20 mouse cellular contexts compared by ENCODE assay signal in genomic region chr10:77476907-77477306, GRCm38 (mm10). TPM values are rescaled to one million over a fixed set of nuclear protein-coding genes. Genes with fewer than 3 reads are reported as not detected.
DNase-seq lines count a peak whose midpoint lies in the region; ATAC-seq and TF ChIP-seq lines count a peak whose summit lies in the region.
"Had no signal": no experiment of that assay in that cellular context is flagged by ENCODE, and none has a peak within 500 bp of the region (broad histone marks: within the 10 kb centered on the region; RNA-seq: fewer than 3 reads in every experiment).

No protein-coding gene starts in this region.

- H3K4me1 ChIP-seq in heart, embryonic 15.5 days (replicated peaks): peaks cover 10% of the 10 kb centered on the region
- peaks cover 21% of the 10 kb centered on the region for H3K4me1 ChIP-seq in heart, embryonic 10.5 days
- no peaks in the 10 kb centered on the region for H3K4me1 ChIP-seq in heart, postnatal 0 days (ENCODE audit: control insufficient read depth, insufficient read depth)
- peaks cover 25% of the 10 kb centered on the region for H3K4me1 ChIP-seq in heart, embryonic 12.5 days (replicated peaks)
- peaks cover 0 to 3% of the 10 kb centered on the region in 2 experiments; a peak in 1 of 4 replicates for H3K4me1 ChIP-seq in MEL (ENCODE audit: control insufficient read depth in 1 of 2, insufficient read depth in 2 of 2, low read length in 2 of 2)
- H3K4me1 ChIP-seq in kidney, embryonic 15.5 days: no peaks in the 10 kb centered on the region
- H3K4me1 ChIP-seq: forebrain, embryonic 13.5 days; forebrain, embryonic 15.5 days had no signal

- no peaks in the 10 kb centered on the region for H3K79me2 ChIP-seq in MEL (ENCODE audit: control insufficient read depth, insufficient read depth, low read length, poor library complexity)

- no peaks in the 10 kb centered on the region for H3K36me3 ChIP-seq in heart, embryonic 15.5 days
- H3K36me3 ChIP-seq in heart, embryonic 10.5 days: no peaks in the 10 kb centered on the region
- no peaks in the 10 kb centered on the region for H3K36me3 ChIP-seq in heart, postnatal 0 days (replicated peaks; ENCODE audit: control insufficient read depth, insufficient read depth, low read length)
- no peaks in the 10 kb centered on the region for H3K36me3 ChIP-seq in heart, embryonic 12.5 days
- peaks cover 0 to 9% of the 10 kb centered on the region in 2 experiments; a peak in 2 of 4 replicates for H3K36me3 ChIP-seq in MEL (ENCODE audit: control insufficient read depth in 1 of 2, insufficient read depth in 2 of 2, low read length in 2 of 2)
- H3K36me3 ChIP-seq in kidney, embryonic 15.5 days: no peaks in the 10 kb centered on the region
- H3K36me3 ChIP-seq: embryonic facial prominence, embryonic 10.5 days; embryonic facial prominence, embryonic 12.5 days; forebrain, embryonic 15.5 days had no signal

- no peak for DNase-seq in heart, embryonic 10.5 days (ENCODE audit: low spot score)
- DNase-seq in heart, postnatal 0 days (ENCODE audit: low spot score): no peak
- DNase-seq in MEL (ENCODE audit: low read depth, low spot score): peak; percentile 47
- DNase-seq: adrenal gland, adult 8-10 months; adrenal gland, postnatal 14 days; adrenal gland, postnatal 36 days; cerebellum, adult 11-12 months; cerebellum, adult 2 months; cerebellum, adult 9-10 months; cerebellum, postnatal 10 days; cerebellum, postnatal 25 days had no signal

- H3K4me2 ChIP-seq in heart, embryonic 15.5 days: no peak overlapping the region
- no peak overlapping the region for H3K4me2 ChIP-seq in heart, postnatal 0 days (ENCODE audit: low read depth, low read length)
- H3K4me2 ChIP-seq in heart, embryonic 12.5 days: no peak overlapping the region
- no peak overlapping the region for H3K4me2 ChIP-seq in kidney, embryonic 15.5 days
- H3K4me2 ChIP-seq: embryonic facial prominence, embryonic 12.5 days; forebrain, embryonic 13.5 days; forebrain, embryonic 15.5 days had no signal

- no peak overlapping the region for H3K9ac ChIP-seq in heart, embryonic 15.5 days
- no peak overlapping the region for H3K9ac ChIP-seq in heart, postnatal 0 days (replicated peaks; ENCODE audit: low read depth, low read length)
- no peak overlapping the region for H3K9ac ChIP-seq in heart, embryonic 12.5 days
- H3K9ac ChIP-seq in MEL (ENCODE audit: control insufficient read depth, low read depth, low read length, poor library complexity, severe bottlenecking): no peak overlapping the region
- H3K9ac ChIP-seq in kidney, embryonic 15.5 days: no peak overlapping the region
- H3K9ac ChIP-seq: embryonic facial prominence, embryonic 12.5 days; forebrain, embryonic 13.5 days; forebrain, embryonic 15.5 days had no signal

- no peaks in the 10 kb centered on the region for H3K27me3 ChIP-seq in heart, embryonic 15.5 days
- no peaks in the 10 kb centered on the region for H3K27me3 ChIP-seq in heart, embryonic 10.5 days (ENCODE audit: insufficient read depth, poor library complexity, severe bottlenecking)
- no peaks in the 10 kb centered on the region for H3K27me3 ChIP-seq in heart, postnatal 0 days (ENCODE audit: control insufficient read depth, insufficient read depth, low read length)
- no peaks in the 10 kb centered on the region for H3K27me3 ChIP-seq in heart, embryonic 12.5 days (replicated peaks)
- no peaks in the 10 kb centered on the region; a peak in 1 of 4 replicates for H3K27me3 ChIP-seq in MEL (ENCODE audit: control insufficient read depth in 1 of 2, insufficient read depth in 2 of 2, low read length in 2 of 2)
- no peaks in the 10 kb centered on the region for H3K27me3 ChIP-seq in kidney, embryonic 15.5 days
- H3K27me3 ChIP-seq: embryonic facial prominence, embryonic 12.5 days; forebrain, embryonic 13.5 days; forebrain, embryonic 15.5 days; Patski had no signal

- H3K27ac ChIP-seq in heart, embryonic 15.5 days: 0 out of 2 replicates have a peak overlapping the region, but pooled peaks have one; percentile 10
- H3K27ac ChIP-seq in heart, embryonic 10.5 days: no peak overlapping the region
- H3K27ac ChIP-seq in heart, postnatal 0 days (ENCODE audit: low read depth): peak overlapping the region; percentile 15; the same call in 1 of the 2 replicates
- H3K27ac ChIP-seq in heart, embryonic 12.5 days (ENCODE audit: poor library complexity, severe bottlenecking): no peak overlapping the region
- no peak overlapping the region for H3K27ac ChIP-seq in MEL (ENCODE audit: control insufficient read depth, low read depth, low read length)
- H3K27ac ChIP-seq in kidney, embryonic 15.5 days: no peak overlapping the region
- H3K27ac ChIP-seq: embryonic facial prominence, embryonic 10.5 days; embryonic facial prominence, embryonic 12.5 days; forebrain, embryonic 13.5 days; forebrain, embryonic 15.5 days had no signal

- no peaks in the 10 kb centered on the region for H3K9me3 ChIP-seq in heart, embryonic 15.5 days (replicated peaks)
- no peaks in the 10 kb centered on the region for H3K9me3 ChIP-seq in heart, embryonic 10.5 days
- no peaks in the 10 kb centered on the region for H3K9me3 ChIP-seq in heart, postnatal 0 days (replicated peaks; ENCODE audit: control insufficient read depth, low read length)
- H3K9me3 ChIP-seq in heart, embryonic 12.5 days (replicated peaks): no peaks in the 10 kb centered on the region
- H3K9me3 ChIP-seq in MEL (replicated peaks; ENCODE audit: insufficient read depth, low read length): no peaks in the 10 kb centered on the region
- H3K9me3 ChIP-seq in kidney, embryonic 15.5 days (replicated peaks): no peaks in the 10 kb centered on the region
- H3K9me3 ChIP-seq: embryonic facial prominence, embryonic 10.5 days; embryonic facial prominence, embryonic 12.5 days; forebrain, embryonic 13.5 days; forebrain, embryonic 15.5 days had no signal

- no peak for ATAC-seq in heart, embryonic 15.5 days (replicated peaks; ENCODE audit: insufficient number of reproducible peaks, insufficient read depth, low FRiP score, low read depth)
- no peak for ATAC-seq in heart, postnatal 0 days (ENCODE audit: insufficient read depth, low read depth)
- ATAC-seq in heart, embryonic 12.5 days (ENCODE audit: insufficient number of reproducible peaks, low FRiP score): no peak
- ATAC-seq in kidney, embryonic 15.5 days (replicated peaks; ENCODE audit: low FRiP score): no peak
- ATAC-seq: activated CD4-positive, CD25-positive, alpha-beta regulatory T cell, adult 4 months; forebrain, embryonic 13.5 days; forebrain, embryonic 15.5 days; Patski had no signal

- no peak for TF ChIP-seq EP300 in heart, postnatal 0 days (IDR thresholded peaks at IDR 0.05; ENCODE audit: low read depth)
- TF ChIP-seq EP300 in MEL (IDR thresholded peaks at IDR 0.05; ENCODE audit: low read depth in 1 of 2, low read length in 2 of 2): peak; percentile 44 to 66; a peak in 2 of 4 replicates

- no peak for TF ChIP-seq RAD21 in MEL (IDR thresholded peaks at IDR 0.05; ENCODE audit: low read depth, low read length)

- H3K4me3 ChIP-seq in heart, embryonic 15.5 days: no peak overlapping the region
- H3K4me3 ChIP-seq in heart, embryonic 10.5 days: no peak overlapping the region
- H3K4me3 ChIP-seq in heart, postnatal 0 days (ENCODE audit: low read depth, low read length): no peak overlapping the region
- no peak overlapping the region for H3K4me3 ChIP-seq in heart, embryonic 12.5 days
- no peak overlapping the region for H3K4me3 ChIP-seq in MEL (ENCODE audit: control insufficient read depth in 1 of 2, insufficient read depth in 1 of 2, low read depth in 2 of 2, low read length in 2 of 2)
- H3K4me3 ChIP-seq in kidney, embryonic 15.5 days (replicated peaks): no peak overlapping the region
- H3K4me3 ChIP-seq: embryonic facial prominence, embryonic 10.5 days; embryonic facial prominence, embryonic 12.5 days; forebrain, embryonic 13.5 days; forebrain, embryonic 15.5 days had no signal

- no peak for TF ChIP-seq CTCF in heart, postnatal 0 days (IDR thresholded peaks at IDR 0.05; ENCODE audit: low read depth)
- TF ChIP-seq CTCF in MEL (IDR thresholded peaks at IDR 0.05 in 2 of 3, conservative IDR thresholded peaks at IDR 0.05 in 1 of 3; ENCODE audit: control insufficient read depth in 1 of 3, insufficient read depth in 1 of 3, low read depth in 2 of 3, low read length in 3 of 3, poor library complexity in 1 of 3, severe bottlenecking in 1 of 3): no peak

- 52% methylated on average over 3 of the region's 3 CpGs for WGBS in heart, embryonic 15.5 days
- WGBS in heart, embryonic 10.5 days: 53% methylated on average over 3 of the region's 3 CpGs
- 38% methylated on average over 3 of the region's 3 CpGs for WGBS in heart, postnatal 0 days
- WGBS in heart, embryonic 12.5 days: 53% methylated on average over 3 of the region's 3 CpGs
- 75% methylated on average over 3 of the region's 3 CpGs for WGBS in kidney, embryonic 15.5 days

- TF ChIP-seq POLR2A in MEL (IDR thresholded peaks at IDR 0.05; ENCODE audit: control insufficient read depth in 1 of 2, insufficient read depth in 1 of 2, low read depth in 1 of 2, low read length in 2 of 2, poor library complexity in 1 of 2): no peak

RNA-seq across cellular contexts. Expression of gene Fam207a, which starts 38.7 kb away (rescaled TPM):
- polyA plus RNA-seq in heart, embryonic 15.5 days (2015; fragmentation: Nextera tagmentation; extraction: Ambion mirVana): 21.3 and 28.1 TPM in 2 replicates
- polyA plus RNA-seq in heart, embryonic 10.5 days (2016; fragmentation: Nextera tagmentation; extraction: Ambion mirVana): 30.7 and 45.6 TPM in 2 replicates
- total RNA-seq in heart, postnatal 0 days (2014; rRNA removed; ENCODE audit: low replicate concordance): 18.1 and 32.1 TPM in 2 replicates
- 16.1 and 16.2 TPM in 2 replicates for polyA plus RNA-seq in heart, postnatal 0 days (2015; fragmentation: Nextera tagmentation; extraction: Ambion mirVana)
- 31.0 and 32.1 TPM in 2 replicates for polyA plus RNA-seq in heart, embryonic 12.5 days (2016; fragmentation: Nextera tagmentation; extraction: Ambion mirVana)
- total RNA-seq in MEL (2012; rRNA removed): 54.9 and 70.6 TPM in 2 replicates
- 10 to 100 TPM in 1 of 2 experiments, not detected in 1; 74.0 TPM for polyA plus RNA-seq in MEL (2012; ENCODE audit: insufficient read depth in 1 of 2, insufficient read length in 2 of 2, low read depth in 1 of 2, low replicate concordance in 2 of 2, missing spikeins in 1 of 2)
- 34.3 and 37.2 TPM in 2 replicates for polyA plus RNA-seq in kidney, embryonic 15.5 days (2015; fragmentation: Nextera tagmentation; extraction: Ambion mirVana)

RNA-seq across cellular contexts. Expression of gene Itgb2, which starts 53.1 kb away (rescaled TPM):
- polyA plus RNA-seq in heart, embryonic 15.5 days (2015; fragmentation: Nextera tagmentation; extraction: Ambion mirVana): 2.1 and 6.2 TPM in 2 replicates
- 2.4 and 3.6 TPM in 2 replicates for polyA plus RNA-seq in heart, embryonic 10.5 days (2016; fragmentation: Nextera tagmentation; extraction: Ambion mirVana)
- total RNA-seq in heart, postnatal 0 days (2014; rRNA removed; ENCODE audit: low replicate concordance): 0.69 and 12.2 TPM in 2 replicates
- 1.4 and 1.5 TPM in 2 replicates for polyA plus RNA-seq in heart, postnatal 0 days (2015; fragmentation: Nextera tagmentation; extraction: Ambion mirVana)
- 1.5 and 2.5 TPM in 2 replicates for polyA plus RNA-seq in heart, embryonic 12.5 days (2016; fragmentation: Nextera tagmentation; extraction: Ambion mirVana)
- 36.7 and 36.9 TPM in 2 replicates for total RNA-seq in MEL (2012; rRNA removed)
- polyA plus RNA-seq in MEL (2012; ENCODE audit: insufficient read depth in 1 of 2, insufficient read length in 2 of 2, low read depth in 1 of 2, low replicate concordance in 2 of 2, missing spikeins in 1 of 2): 10 to 100 TPM in 1 of 2 experiments, not detected in 1; 45.8 TPM
- 2.1 and 2.3 TPM in 2 replicates for polyA plus RNA-seq in kidney, embryonic 15.5 days (2015; fragmentation: Nextera tagmentation; extraction: Ambion mirVana)

RNA-seq across cellular contexts. Expression of gene Adarb1, which starts 58.8 kb away (rescaled TPM):
- polyA plus RNA-seq in heart, embryonic 15.5 days (2015; fragmentation: Nextera tagmentation; extraction: Ambion mirVana): 14.0 and 14.8 TPM in 2 replicates
- 9.2 and 9.9 TPM in 2 replicates for polyA plus RNA-seq in heart, embryonic 10.5 days (2016; fragmentation: Nextera tagmentation; extraction: Ambion mirVana)
- total RNA-seq in heart, postnatal 0 days (2014; rRNA removed; ENCODE audit: low replicate concordance): 23.7 and 26.9 TPM in 2 replicates
- polyA plus RNA-seq in heart, postnatal 0 days (2015; fragmentation: Nextera tagmentation; extraction: Ambion mirVana): 7.8 and 8.5 TPM in 2 replicates
- polyA plus RNA-seq in heart, embryonic 12.5 days (2016; fragmentation: Nextera tagmentation; extraction: Ambion mirVana): 13.3 and 14.2 TPM in 2 replicates
- 1.7 and 2.4 TPM in 2 replicates for total RNA-seq in MEL (2012; rRNA removed)
- 1 to 10 TPM in 1 of 2 experiments, not detected in 1; 3.8 TPM for polyA plus RNA-seq in MEL (2012; ENCODE audit: insufficient read depth in 1 of 2, insufficient read length in 2 of 2, low read depth in 1 of 2, low replicate concordance in 2 of 2, missing spikeins in 1 of 2)
- polyA plus RNA-seq in kidney, embryonic 15.5 days (2015; fragmentation: Nextera tagmentation; extraction: Ambion mirVana): 6.4 and 6.9 TPM in 2 replicates

Comparison
In these comparisons a context has a peak if more than half of its experiments do, and no peak if none do; other contexts are left out.
1. H3K27ac ChIP-seq: peak in heart, embryonic 15.5 days (single experiment) and heart, postnatal 0 days (single experiment); none in heart, embryonic 10.5 days (single experiment), heart, embryonic 12.5 days (single experiment), MEL (single experiment) and kidney, embryonic 15.5 days (single experiment).